Mouse (Mus musculus) cerebellum, adult 18-20 months (tissue): ENCODE results near the gene Ppp1r9a.

ENCODE experiments used
- DNase-seq, 2 experiments: peaks; one replicate each; pipeline ENCODE4 v3.0.0; 2021

Gene Ppp1r9a

GRCm38 (mm10) chr6:5054446-5055095, 151.9 kb downstream of the Ppp1r9a start:
- no peak for DNase-seq

GRCm38 (mm10) chr6:5074736-5075135, 172.0 kb downstream of the Ppp1r9a start:
- no peak for DNase-seq

DNA sequence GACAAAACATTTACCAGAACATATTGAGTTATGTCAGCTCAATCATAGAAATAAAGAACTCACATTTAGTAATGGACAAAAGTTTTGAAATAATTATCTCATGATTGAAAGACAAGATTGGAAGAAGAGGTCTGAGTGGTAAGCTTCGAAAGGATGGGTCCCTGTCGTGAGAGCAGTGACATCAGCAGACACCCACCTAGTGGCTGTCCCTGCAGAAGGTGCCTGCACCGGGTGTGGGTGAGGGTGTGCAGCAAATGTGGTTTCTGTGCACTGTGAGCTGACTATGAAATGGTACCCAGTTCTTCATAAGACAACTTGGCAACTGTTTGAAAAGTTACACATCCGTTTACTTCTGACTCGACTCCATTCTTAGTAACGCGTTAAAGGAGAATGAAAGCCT, 173.0 kb downstream of the Ppp1r9a start:
- no peak for DNase-seq

DNA sequence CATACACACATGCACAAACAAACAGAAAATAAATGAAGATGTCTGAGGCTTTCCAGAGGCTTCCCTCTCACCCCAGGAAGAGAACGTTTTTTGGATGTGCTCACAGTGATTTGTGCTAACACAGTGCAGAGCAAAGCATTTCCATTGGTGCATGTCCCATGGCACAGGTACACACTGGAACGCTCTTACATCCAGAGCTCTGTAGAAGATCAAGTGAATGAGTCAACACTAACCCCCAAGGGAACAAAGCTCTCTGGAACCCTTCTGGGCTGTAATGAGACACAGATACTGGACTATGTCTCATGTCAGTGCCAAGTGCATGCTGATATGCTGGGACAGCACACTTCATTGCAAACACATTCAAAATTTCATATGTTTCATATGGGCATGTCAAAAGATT, 175.3 kb downstream of the Ppp1r9a start:
- DNase-seq: no peak

DNA sequence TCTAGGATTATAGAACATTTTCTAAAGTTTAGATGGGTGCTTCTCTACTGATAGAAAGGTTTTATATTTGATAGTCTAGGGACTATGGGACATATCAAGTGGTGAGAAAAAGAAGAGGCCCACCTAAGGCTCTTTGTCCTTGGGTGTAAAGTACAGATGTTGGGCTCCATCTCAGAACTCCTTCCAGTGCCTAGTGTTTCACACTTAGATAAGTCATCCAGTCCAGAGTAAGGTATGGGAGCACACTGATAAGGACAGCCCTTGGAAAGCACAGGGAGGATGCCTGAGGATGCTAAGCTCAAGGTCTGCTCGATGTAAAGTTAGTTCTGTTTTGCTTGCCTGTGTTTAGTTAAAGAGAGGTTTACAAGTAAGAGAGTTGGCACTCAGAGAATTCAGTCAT, 176.4 kb downstream of the Ppp1r9a start:
- no peak for DNase-seq

DNA sequence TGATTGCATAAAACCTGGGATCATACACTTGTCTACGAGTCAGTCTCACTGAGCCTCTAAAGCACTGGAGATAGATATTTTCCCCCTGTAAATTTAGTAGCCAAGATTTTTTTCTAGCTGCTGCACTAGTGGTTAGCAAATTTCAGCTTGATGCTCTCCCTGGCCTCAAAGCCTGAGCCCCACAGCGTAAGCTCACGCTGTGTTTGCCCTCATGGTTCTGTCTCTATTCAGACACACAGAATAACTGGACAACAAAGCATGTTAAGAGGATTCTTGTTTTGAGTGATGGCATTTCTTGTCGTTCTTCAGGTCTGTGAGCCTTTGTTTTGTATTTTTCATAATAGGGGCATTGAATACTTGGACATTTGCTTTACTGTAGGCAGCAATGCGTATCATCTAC, 177.4 kb downstream of the Ppp1r9a start:
- no peak for DNase-seq

GRCm38 (mm10) chr6:5080496-5080895, 177.8 kb downstream of the Ppp1r9a start:
- DNase-seq: no peak

DNA sequence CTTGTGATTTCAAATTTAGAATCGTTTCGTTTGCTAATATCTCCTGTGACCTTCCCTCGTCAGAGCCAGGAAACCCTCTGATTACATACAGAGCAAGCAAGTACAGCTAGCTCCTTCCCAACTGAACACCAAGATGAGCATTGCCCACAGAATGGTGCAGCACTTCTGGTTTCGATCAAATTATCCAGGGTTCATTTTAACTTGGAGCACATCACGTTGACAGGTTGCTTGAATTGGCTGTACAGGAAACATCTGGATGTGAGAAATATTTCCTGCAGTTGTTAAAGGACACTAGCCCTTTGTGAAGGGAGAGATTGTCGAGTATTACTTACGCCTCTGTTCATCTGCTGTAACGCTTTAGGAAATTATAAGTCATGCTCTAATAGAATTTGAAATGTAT, 178.4 kb downstream of the Ppp1r9a start:
- DNase-seq: no peak

DNA sequence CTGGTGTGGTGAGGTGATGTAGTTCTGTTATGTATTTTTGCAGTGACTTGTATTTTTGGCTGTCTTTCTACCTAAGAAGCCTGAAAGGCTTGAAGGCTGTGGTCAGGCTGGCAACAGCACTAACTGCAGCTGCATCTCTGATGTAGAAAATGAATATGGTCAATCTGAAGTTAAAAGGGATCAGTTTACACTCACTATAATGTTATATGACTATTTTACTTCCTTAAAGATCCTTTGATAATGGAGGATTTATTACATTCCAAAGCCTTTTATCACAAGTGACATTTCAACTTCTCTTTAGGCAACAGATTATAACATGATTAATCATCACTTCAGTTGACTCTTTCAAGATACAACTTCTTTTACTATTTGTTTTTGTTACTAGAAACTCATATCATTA, 179.4 kb downstream of the Ppp1r9a start:
- no peak for DNase-seq

- no peak for DNase-seq
These were observed 180.0 kb downstream of the Ppp1r9a start for GRCm38 (mm10) chr6:5082740-5083139.

GRCm38 (mm10) chr6:5083957-5084356, 181.2 kb downstream of the Ppp1r9a start:
- no peak for DNase-seq

DNA sequence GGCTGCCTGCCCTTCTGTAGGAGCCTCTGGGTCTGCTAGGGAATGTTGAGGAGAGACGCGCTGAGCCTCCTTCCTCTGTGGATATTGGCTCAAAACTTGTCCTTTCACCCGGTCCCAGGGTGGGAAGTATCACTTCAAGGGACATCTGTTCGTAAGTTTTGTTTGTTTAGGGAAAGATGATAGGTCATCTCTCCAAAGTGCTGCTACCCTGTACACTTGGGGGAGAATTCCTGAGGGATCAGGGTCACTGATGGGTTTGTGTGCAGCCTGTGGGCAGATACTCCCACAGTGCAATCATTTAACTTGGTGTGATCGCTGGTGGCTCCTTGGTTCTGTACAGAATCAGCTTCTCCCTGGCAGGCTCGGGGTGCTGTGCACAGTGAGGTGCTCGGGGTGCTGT, 189.2 kb downstream of the Ppp1r9a start:
- DNase-seq: no peak

- DNase-seq: no peak
These were observed 190.1 kb downstream of the Ppp1r9a start for GRCm38 (mm10) chr6:5092795-5093194.

- DNase-seq: no peak
These were observed 190.8 kb downstream of the Ppp1r9a start for GRCm38 (mm10) chr6:5093516-5093915.

- no peak for DNase-seq
These were observed 192.8 kb downstream of the Ppp1r9a start for GRCm38 (mm10) chr6:5095365-5095973.

DNA sequence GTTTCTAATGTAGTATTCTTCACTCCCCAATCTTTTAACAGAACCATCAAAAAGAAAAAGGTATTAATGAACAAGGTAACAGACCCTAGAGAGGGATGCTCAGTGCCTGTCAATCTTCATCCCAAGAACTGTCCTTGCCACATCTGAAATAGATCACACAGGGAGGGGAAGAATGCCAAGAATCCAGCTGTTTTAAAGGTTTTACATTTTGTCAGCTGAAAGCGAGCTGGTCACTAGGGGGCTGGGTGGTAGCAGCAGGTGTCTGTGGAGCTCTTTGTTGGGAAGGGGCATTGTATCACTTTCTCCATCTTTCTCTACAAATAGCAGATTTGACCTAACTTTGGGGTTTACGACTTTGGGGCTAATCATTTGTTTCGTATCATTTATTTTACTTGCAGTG, 194.6 kb downstream of the Ppp1r9a start:
- DNase-seq: no peak

GRCm38 (mm10) chr6:5099282-5099681, 196.6 kb downstream of the Ppp1r9a start:
- no peak for DNase-seq

DNA sequence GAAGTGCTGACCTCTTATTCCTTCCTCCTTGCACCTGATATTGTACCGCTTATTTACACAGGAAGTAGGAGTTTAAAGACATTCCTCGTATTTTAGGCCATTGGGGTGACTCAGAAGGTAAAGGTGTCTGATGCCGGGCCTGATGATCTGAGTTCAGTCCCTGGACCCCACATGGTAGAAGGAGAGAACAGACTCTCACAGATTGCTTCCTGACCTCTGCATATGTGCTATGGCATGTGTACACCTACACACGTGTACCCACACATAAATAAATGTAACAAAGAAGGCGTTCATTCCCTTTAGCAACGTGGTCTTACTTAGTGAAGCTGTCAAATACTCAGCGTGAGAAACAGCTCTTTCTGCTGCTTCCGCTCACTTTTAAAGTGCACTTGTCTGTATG, 197.1 kb downstream of the Ppp1r9a start:
- no peak for DNase-seq

DNA sequence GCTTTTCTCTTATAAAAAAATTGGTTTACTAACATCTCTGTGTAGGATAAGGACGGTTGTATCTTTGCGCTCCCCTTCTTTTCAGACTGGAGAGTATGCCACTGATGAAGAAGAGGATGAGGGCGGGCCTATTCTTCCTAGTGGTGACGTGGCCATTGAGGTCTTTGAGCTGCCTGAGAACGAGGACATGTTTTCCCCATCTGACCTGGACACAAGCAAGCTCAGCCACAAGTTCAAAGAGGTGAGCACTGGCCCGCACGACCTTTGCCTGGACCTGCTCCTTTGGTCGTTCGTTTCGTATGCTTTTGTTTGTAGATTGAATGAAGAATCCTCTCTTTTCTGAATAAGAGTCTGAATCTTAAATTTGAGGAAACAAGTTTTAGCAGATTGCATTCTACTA, 197.6 kb downstream of the Ppp1r9a start:
- DNase-seq: no peak

- DNase-seq: no peak
These were observed 200.0 kb downstream of the Ppp1r9a start for GRCm38 (mm10) chr6:5102741-5103140.

DNA sequence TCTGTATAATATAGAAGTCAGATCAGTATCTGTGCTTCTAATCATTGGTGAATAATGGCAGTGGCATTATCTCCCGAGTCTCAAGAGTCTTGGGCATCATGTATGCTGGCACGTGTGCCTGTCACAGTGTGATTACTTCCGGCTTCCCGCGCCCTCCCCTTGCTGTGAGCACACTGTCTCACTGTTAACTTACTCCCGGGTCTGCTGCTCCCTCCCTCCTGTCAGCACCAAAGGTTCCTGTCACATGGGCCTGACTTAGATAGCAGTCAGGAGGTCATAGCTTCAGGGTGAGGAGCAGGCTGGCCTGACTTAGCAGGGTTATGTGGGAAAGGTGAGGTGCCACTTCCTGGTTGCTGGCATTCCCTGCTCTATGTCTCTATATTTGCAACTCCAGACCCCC, 201.1 kb downstream of the Ppp1r9a start:
- DNase-seq: no peak

DNA sequence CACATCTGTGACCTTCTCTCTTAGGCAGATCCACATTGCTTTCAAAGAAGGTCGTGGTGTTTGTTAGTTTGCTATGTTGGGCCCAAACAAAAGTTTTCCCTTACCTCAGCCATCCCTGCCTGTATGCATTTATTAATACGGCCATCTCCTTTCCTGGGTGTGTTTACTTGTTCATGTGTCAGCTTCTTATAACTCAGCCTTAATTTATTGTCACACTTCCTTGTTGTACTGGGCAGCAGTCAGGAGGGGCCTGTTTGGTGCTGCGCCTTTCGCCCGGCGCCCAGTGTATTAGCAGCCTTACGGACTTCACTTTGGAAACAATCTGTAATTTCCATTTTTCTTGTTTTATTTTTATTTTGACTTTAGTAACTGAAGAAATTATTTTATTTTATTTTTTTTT, 201.5 kb downstream of the Ppp1r9a start:
- no peak for DNase-seq

DNA sequence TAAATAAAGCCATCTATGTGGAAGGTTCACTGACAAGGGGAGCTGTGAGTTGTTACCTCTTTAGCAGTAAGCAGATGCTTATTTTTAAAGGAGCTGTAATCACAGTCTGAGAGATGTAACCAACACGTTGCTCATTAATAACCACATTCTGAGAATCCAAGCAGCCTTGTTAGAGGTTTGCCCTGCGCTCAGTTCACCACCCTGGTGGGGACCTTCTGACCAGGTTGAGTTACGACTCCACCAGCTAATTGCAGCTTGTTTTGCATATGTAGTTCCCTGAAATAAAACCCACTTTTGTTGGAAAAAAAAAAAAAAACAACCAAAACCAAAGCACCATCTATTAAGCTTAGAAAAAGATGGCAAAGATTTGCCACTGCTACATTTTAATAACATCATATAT, 205.8 kb downstream of the Ppp1r9a start:
- no peak for DNase-seq

GRCm38 (mm10) chr6:5109925-5110714, 207.4 kb downstream of the Ppp1r9a start:
- peak; percentile 90 to 93 for DNase-seq
